Comparison of ENCODE assay signal across 11 mouse cellular contexts in the genomic region with DNA sequence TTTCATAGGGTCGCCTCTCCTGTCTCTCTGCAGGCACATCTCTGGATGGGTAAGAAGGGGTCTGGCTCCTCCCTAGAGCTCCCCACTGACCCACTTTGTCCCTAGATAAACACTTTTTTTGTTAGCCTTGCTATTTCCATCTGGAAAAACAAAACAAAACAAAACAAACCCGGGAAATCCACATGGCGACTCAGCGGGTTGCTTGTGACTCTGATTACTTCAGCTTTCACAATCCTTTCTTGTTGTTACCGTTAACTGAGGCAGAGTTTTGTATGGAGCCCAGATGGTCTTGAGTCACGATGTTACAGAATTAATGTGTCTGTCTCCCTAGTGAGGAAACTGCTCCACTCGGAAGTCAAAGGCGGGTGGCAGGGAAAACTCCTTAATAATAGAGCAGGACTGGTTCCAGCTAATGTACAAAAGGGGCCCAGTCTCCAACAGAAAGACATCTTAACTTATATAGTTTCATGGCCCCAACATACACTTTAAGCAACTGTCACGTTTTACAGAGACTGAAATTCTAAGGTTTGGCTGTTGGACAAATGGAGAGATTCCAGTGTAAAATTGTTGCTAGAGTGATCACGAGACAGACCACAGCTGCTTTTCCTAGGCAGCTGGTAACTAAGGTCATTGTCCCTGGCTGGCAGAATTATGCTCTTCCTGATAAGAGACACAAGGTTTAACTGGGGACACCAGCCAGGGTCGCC. TPM values are rescaled to one million over a fixed set of nuclear protein-coding genes. Genes with fewer than 3 reads are reported as not detected.
DNase-seq lines count a peak whose midpoint lies in the region; ATAC-seq and TF ChIP-seq lines count a peak whose summit lies in the region.
"Had no signal": no experiment of that assay in that cellular context is flagged by ENCODE, and none has a peak within 500 bp of the region (broad histone marks: within the 10 kb centered on the region; RNA-seq: fewer than 3 reads in every experiment).

No protein-coding gene starts in this region.

- no peak overlapping the region for H3K9ac ChIP-seq in hindbrain, embryonic 16.5 days (ENCODE audit: low read depth, low read length)
- H3K9ac ChIP-seq: limb, embryonic 12.5 days had no signal

- H3K36me3 ChIP-seq in hindbrain, embryonic 10.5 days, result no peaks in the 10 kb centered on the region
- H3K36me3 ChIP-seq in hindbrain, embryonic 16.5 days (ENCODE audit: control insufficient read depth, insufficient read depth, low read length), result no peaks in the 10 kb centered on the region
- H3K36me3 ChIP-seq: limb, embryonic 12.5 days had no signal

- TF ChIP-seq CTCF in embryonic fibroblast, embryonic 13.5 days (IDR thresholded peaks at IDR 0.05; ENCODE audit: borderline replicate concordance, insufficient read depth, low read length), result no peak

- no peak overlapping the region; the same call in 1 of the 2 replicates for H3K4me2 ChIP-seq in hindbrain, embryonic 16.5 days (ENCODE audit: low read length)
- H3K4me2 ChIP-seq: limb, embryonic 12.5 days had no signal

- peak overlapping the region; percentile 50 for H3K27ac ChIP-seq in hindbrain, embryonic 10.5 days
- no peak overlapping the region for H3K27ac ChIP-seq in hindbrain, embryonic 16.5 days (ENCODE audit: low read depth, low read length)
- peak overlapping the region; percentile 84 for H3K27ac ChIP-seq in embryonic fibroblast, embryonic 13.5 days (ENCODE audit: insufficient read depth, low read length)
- H3K27ac ChIP-seq: limb, embryonic 12.5 days had no signal

- no peak for TF ChIP-seq POLR2A in embryonic fibroblast, embryonic 13.5 days (IDR thresholded peaks at IDR 0.05; ENCODE audit: low read depth, low read length)

- H3K4me1 ChIP-seq in hindbrain, embryonic 10.5 days (replicated peaks), result peaks cover 40% of the 10 kb centered on the region
- peaks cover 2% of the 10 kb centered on the region; the same call in 1 of the 2 replicates for H3K4me1 ChIP-seq in hindbrain, embryonic 16.5 days (ENCODE audit: control insufficient read depth, insufficient read depth, low read depth, low read length)
- no peaks in the 10 kb centered on the region; the same call in 1 of the 2 replicates for H3K4me1 ChIP-seq in embryonic fibroblast, embryonic 13.5 days (ENCODE audit: control insufficient read depth, insufficient read depth, low read length)
- H3K4me1 ChIP-seq: limb, embryonic 12.5 days had no signal

- no peak overlapping the region for H3K4me3 ChIP-seq in hindbrain, embryonic 10.5 days
- no peak overlapping the region for H3K4me3 ChIP-seq in hindbrain, embryonic 16.5 days (ENCODE audit: low read length)
- no peak overlapping the region for H3K4me3 ChIP-seq in embryonic fibroblast, embryonic 13.5 days (ENCODE audit: insufficient read depth, low read length)
- H3K4me3 ChIP-seq: limb, embryonic 12.5 days had no signal

- no peaks in the 10 kb centered on the region for H3K9me3 ChIP-seq in hindbrain, embryonic 10.5 days
- H3K9me3 ChIP-seq in hindbrain, embryonic 16.5 days (ENCODE audit: control insufficient read depth, low read length), result no peaks in the 10 kb centered on the region
- H3K9me3 ChIP-seq: limb, embryonic 12.5 days had no signal

- ATAC-seq in hindbrain, embryonic 16.5 days, result no peak

- no peak for DNase-seq in hindbrain, embryonic 10.5 days (ENCODE audit: low spot score)
- DNase-seq in NIH3T3 (ENCODE audit: low read depth), result peak; percentile 71
- DNase-seq in lung, postnatal 10 days, result peak; percentile 55
- no peak for DNase-seq in ovary, postnatal 10 days (ENCODE audit: low spot score)
- DNase-seq in left cerebral cortex, postnatal 36 days (ENCODE audit: low spot score in 2 of 2), result no peak
- DNase-seq in frontal cortex, postnatal 14 days (ENCODE audit: low spot score in 2 of 2), result no peak

- H3K27me3 ChIP-seq in hindbrain, embryonic 10.5 days (ENCODE audit: insufficient read depth, poor library complexity, severe bottlenecking), result peaks cover 33% of the 10 kb centered on the region
- H3K27me3 ChIP-seq in hindbrain, embryonic 16.5 days (replicated peaks; ENCODE audit: control insufficient read depth, insufficient read depth, low read length), result no peaks in the 10 kb centered on the region

- WGBS in hindbrain, embryonic 10.5 days, result 26% methylated on average over 11 of the region's 11 CpGs
- 14% methylated on average over 11 of the region's 11 CpGs for WGBS in hindbrain, embryonic 16.5 days

- intact Hi-C loops in left cerebral cortex, postnatal 36 days (cut with DNase I), result no loop called here

RNA-seq across cellular contexts. Expression of gene Vpreb3, which starts 1.4 kb away (rescaled TPM):
- 0.37 and 0.61 TPM in 2 replicates for polyA plus RNA-seq in hindbrain, embryonic 10.5 days (2016; fragmentation: Nextera tagmentation; extraction: Ambion mirVana)
- 0.35 and 0.64 TPM in 2 replicates for polyA plus RNA-seq in hindbrain, embryonic 16.5 days (2015; fragmentation: Nextera tagmentation; extraction: Ambion mirVana)
- polyA plus RNA-seq in embryonic fibroblast, embryonic 13.5 days (2011; ENCODE audit: insufficient read length, low read depth, missing spikeins), result not detected in 2 replicates
- total RNA-seq in left cerebral cortex, postnatal 36 days (2021), result not detected
- polyA plus RNA-seq: embryonic facial prominence, embryonic 11.5 days had no signal

RNA-seq across cellular contexts. Expression of gene Gm867, which starts 3.7 kb away (rescaled TPM):
- 0.85 and 1.6 TPM in 2 replicates for polyA plus RNA-seq in hindbrain, embryonic 10.5 days (2016; fragmentation: Nextera tagmentation; extraction: Ambion mirVana)
- 0.74 and 1.5 TPM in 2 replicates for polyA plus RNA-seq in hindbrain, embryonic 16.5 days (2015; fragmentation: Nextera tagmentation; extraction: Ambion mirVana)
- polyA plus RNA-seq in embryonic fibroblast, embryonic 13.5 days (2011; ENCODE audit: insufficient read length, low read depth, missing spikeins), result 0.74 TPM in 1 of 2 replicates, not detected in the other
- under 1 TPM in 1 of 2 experiments, not detected in 1; 0.35 TPM for total RNA-seq in left cerebral cortex, postnatal 36 days (2021)

RNA-seq across cellular contexts. Expression of gene Mmp11, which starts 7.9 kb away (rescaled TPM):
- 31.0 and 41.3 TPM in 2 replicates for polyA plus RNA-seq in hindbrain, embryonic 10.5 days (2016; fragmentation: Nextera tagmentation; extraction: Ambion mirVana)
- 13.6 and 16.6 TPM in 2 replicates for polyA plus RNA-seq in hindbrain, embryonic 16.5 days (2015; fragmentation: Nextera tagmentation; extraction: Ambion mirVana)
- 69.2 and 71.0 TPM in 2 replicates for polyA plus RNA-seq in embryonic fibroblast, embryonic 13.5 days (2011; ENCODE audit: insufficient read length, low read depth, missing spikeins)
- 1 to 10 TPM in 1 of 2 experiments, under 1 TPM in 1; 0.79 to 1.7 TPM for total RNA-seq in left cerebral cortex, postnatal 36 days (2021)

RNA-seq across cellular contexts. Expression of gene Gm5134, which starts 10.1 kb away (rescaled TPM):
- not detected in 2 replicates for polyA plus RNA-seq in hindbrain, embryonic 10.5 days (2016; fragmentation: Nextera tagmentation; extraction: Ambion mirVana)
- polyA plus RNA-seq in hindbrain, embryonic 16.5 days (2015; fragmentation: Nextera tagmentation; extraction: Ambion mirVana), result 0.05 TPM in 1 of 2 replicates, not detected in the other
- not detected in 2 replicates for polyA plus RNA-seq in embryonic fibroblast, embryonic 13.5 days (2011; ENCODE audit: insufficient read length, low read depth, missing spikeins)
- not detected for total RNA-seq in left cerebral cortex, postnatal 36 days (2021)
- polyA plus RNA-seq: embryonic facial prominence, embryonic 11.5 days; heart, postnatal 0 days; limb, embryonic 12.5 days had no signal

RNA-seq across cellular contexts. Expression of gene Chchd10, which starts 11.3 kb away (rescaled TPM):
- polyA plus RNA-seq in hindbrain, embryonic 10.5 days (2016; fragmentation: Nextera tagmentation; extraction: Ambion mirVana), result 9.3 and 13.1 TPM in 2 replicates
- 167 and 218 TPM in 2 replicates for polyA plus RNA-seq in hindbrain, embryonic 16.5 days (2015; fragmentation: Nextera tagmentation; extraction: Ambion mirVana)
- polyA plus RNA-seq in embryonic fibroblast, embryonic 13.5 days (2011; ENCODE audit: insufficient read length, low read depth, missing spikeins), result 21.8 and 23.1 TPM in 2 replicates
- 100 to 1,000 TPM; 373 to 446 TPM for total RNA-seq in left cerebral cortex, postnatal 36 days (2021)

Comparison
In these comparisons a context has a peak if more than half of its experiments do, and no peak if none do; other contexts are left out.
1. DNase-seq: peak in NIH3T3 (single experiment) and lung, postnatal 10 days (single experiment); none in hindbrain, embryonic 10.5 days (single experiment), ovary, postnatal 10 days (single experiment), left cerebral cortex, postnatal 36 days (0 of 2) and frontal cortex, postnatal 14 days (0 of 2).